14 mouse cellular contexts compared by ENCODE assay signal in the genomic region with DNA sequence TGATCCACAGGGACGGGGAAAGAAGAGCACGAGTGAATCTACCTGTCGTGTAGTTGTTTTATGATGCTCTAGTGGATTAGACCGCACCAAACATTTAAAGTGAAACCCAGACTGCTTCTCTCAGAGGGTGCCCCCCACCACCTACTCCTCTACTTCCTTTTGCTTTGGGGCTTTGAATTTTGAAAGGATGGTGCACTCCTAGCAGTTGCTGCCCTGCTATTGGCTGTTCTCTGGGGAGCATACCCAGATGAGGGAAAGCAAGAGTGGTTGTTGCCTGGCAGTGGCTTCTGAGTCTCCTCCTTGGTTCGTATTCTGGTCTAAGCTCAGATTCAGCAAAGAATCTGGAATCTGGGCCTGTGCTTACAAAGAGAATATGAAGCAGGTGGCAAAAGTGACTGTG.
DNase-seq lines count a peak whose midpoint lies in the region; ATAC-seq lines count a peak whose summit lies in the region.
"Had no signal": no experiment of that assay in that cellular context is flagged by ENCODE, and none has a peak within 500 bp of the region (broad histone marks: within the 10 kb centered on the region; RNA-seq: fewer than 3 reads in every experiment).

No protein-coding gene starts in this region.

- peak; percentile 92 for ATAC-seq in activated CD4-positive, CD25-positive, alpha-beta regulatory T cell, adult 4 months
- ATAC-seq: forebrain, embryonic 14.5 days; lung, postnatal 0 days had no signal

- DNase-seq in CD4-positive, CD25-positive, alpha-beta regulatory T cell, adult 2 months (ENCODE audit: low read depth, low spot score), result peak; percentile 44
- DNase-seq in naive thymus-derived CD4-positive, alpha-beta T cell, adult 2 months (ENCODE audit: low read depth), result peak; percentile 40
- peak; percentile 71 for DNase-seq in thymus, postnatal 25 days
- DNase-seq in embryo, embryonic 10 days (ENCODE audit: low spot score), result no peak
- DNase-seq in gastrocnemius, adult 18-20 months (ENCODE audit: low spot score), result no peak
- no peak for DNase-seq in embryo, embryonic 10.5 days (ENCODE audit: low spot score)
- DNase-seq: adrenal gland, postnatal 36 days; cerebellum, adult 9-11 months; heart, postnatal 14 days; kidney, adult 2 months; kidney, postnatal 10 days had no signal

Comparison
In these comparisons a context has a peak if more than half of its experiments do, and no peak if none do; other contexts are left out.
1. DNase-seq: peak in CD4-positive, CD25-positive, alpha-beta regulatory T cell, adult 2 months (single experiment), naive thymus-derived CD4-positive, alpha-beta T cell, adult 2 months (single experiment) and thymus, postnatal 25 days (single experiment); none in embryo, embryonic 10 days (single experiment), gastrocnemius, adult 18-20 months (single experiment) and embryo, embryonic 10.5 days (single experiment).